Mouse (Mus musculus) forebrain, embryonic 10.5 days (tissue): ENCODE measurements around the gene Ldlrad3. TPM values are rescaled to one million over a fixed set of nuclear protein-coding genes. Genes with fewer than 3 reads are reported as not detected.

Experiments
- DNase-seq: peaks from one replicate; pipeline ENCODE4 v3.0.0-alpha.2; 2017; ENCODE audit warnings: low spot score; ENCODE audit errors: extremely low spot score
- H3K27ac ChIP-seq: fragments of 300-500 bp; sonication (generic); 2 replicates; pipeline ENCODE4 v1.5.1; 2016; ENCODE audit warnings: mild to moderate bottlenecking
- H3K27me3 ChIP-seq: fragments of 300-500 bp; sonication (generic); 2 replicates; pipeline ENCODE4 v1.6.1; 2016; ENCODE audit warnings: mild to moderate bottlenecking; ENCODE audit not compliant: poor library complexity, severe bottlenecking
- H3K36me3 ChIP-seq: fragments of 300-500 bp; sonication (generic); replicated peaks from 2 replicates; pipeline ENCODE4 v1.6.1; 2016; ENCODE audit warnings: mild to moderate bottlenecking, moderate library complexity
- H3K4me1 ChIP-seq: fragments of 300-500 bp; sonication (generic); 2 replicates; pipeline ENCODE4 v1.6.1; 2016
- H3K4me3 ChIP-seq: fragments of 300-500 bp; sonication (generic); 2 replicates; pipeline ENCODE4 v1.5.1; 2016; ENCODE audit warnings: mild to moderate bottlenecking, moderate library complexity
- H3K9me3 ChIP-seq: fragments of 300-500 bp; sonication (generic); 2 replicates; pipeline ENCODE4 v1.6.1; 2016; ENCODE audit warnings: mild to moderate bottlenecking, moderate library complexity
- WGBS: fragments of 180-500 bp; shearing (Covaris S2); methylation state at CpG from one replicate; pipeline ENCODE4 v1.1.7; 2016; 5-methylcytosine and 5-hydroxymethylcytosine counted together
- polyA plus RNA-seq: library from polyadenylated mRNA; unstranded; fragments of >200 nt; fragmentation: Nextera tagmentation; extraction: Ambion mirVana; gene quantifications from 2 replicates; pipeline ENCODE4 v1.2.1, GENCODE M21; 2016

Ldlrad3 gene
- polyA plus RNA-seq, 1 experiment from 2014 or later = 54.6 TPM

- 91% methylated on average over 6 of the region's 6 CpGs for WGBS
- peaks cover 24% of the 10 kb centered on the region for H3K4me1 ChIP-seq
- no peak overlapping the region for H3K27ac ChIP-seq
Observed at GRCm38 (mm10) chr2:102030152-102030551, 156.0 kb downstream of the Ldlrad3 start.

GRCm38 (mm10) chr2:102029682-102030081 is 156.5 kb downstream of the Ldlrad3 start:
- H3K4me3 ChIP-seq = no peak overlapping the region
- H3K36me3 ChIP-seq = peaks cover 6% of the 10 kb centered on the region
- H3K27me3 ChIP-seq = no peaks in the 10 kb centered on the region
- no peaks in the 10 kb centered on the region for H3K9me3 ChIP-seq
- DNase-seq = no peak
- no peak overlapping the region; the same call in 1 of the 2 replicates for H3K27ac ChIP-seq
- peaks cover 27% of the 10 kb centered on the region for H3K4me1 ChIP-seq
- WGBS = 86% methylated on average over 5 of the region's 5 CpGs

More at GRCm38 (mm10) chr2:102030152-102030551, 156.0 kb downstream of the Ldlrad3 start:
- DNase-seq = no peak
- Histone ChIP-seq H3K9me3 (no peaks in the 10 kb centered on the region), H3K4me3 (no peak overlapping the region), H3K36me3 (peaks cover 6% of the 10 kb centered on the region), H3K27me3 (no peaks in the 10 kb centered on the region)

GRCm38 (mm10) chr2:102027265-102027664 is 158.9 kb downstream of the Ldlrad3 start:
- no peak for DNase-seq
- no peaks in the 10 kb centered on the region for H3K27me3 ChIP-seq
- no peak overlapping the region for H3K4me3 ChIP-seq
- no peaks in the 10 kb centered on the region for H3K9me3 ChIP-seq
- peaks cover 6% of the 10 kb centered on the region for H3K36me3 ChIP-seq
- 88% methylated on average over 7 of the region's 7 CpGs for WGBS
- peaks cover 13% of the 10 kb centered on the region; the same call in 1 of the 2 replicates for H3K4me1 ChIP-seq
- H3K27ac ChIP-seq = 0 out of 2 replicates have a peak overlapping the region, but pooled peaks have one; percentile 15

- H3K27ac ChIP-seq = peak overlapping the region; percentile 48; the same call in 1 of the 2 replicates
- H3K4me1 ChIP-seq = peaks cover 22% of the 10 kb centered on the region
- H3K36me3 ChIP-seq = peaks cover 3% of the 10 kb centered on the region; the same call in 1 of the 2 replicates
- no peak overlapping the region for H3K4me3 ChIP-seq
- no peaks in the 10 kb centered on the region for H3K9me3 ChIP-seq
- H3K27me3 ChIP-seq = no peaks in the 10 kb centered on the region
- DNase-seq = no peak
- WGBS = 92% methylated on average over 9 of the region's 9 CpGs
Observed at GRCm38 (mm10) chr2:102026156-102026555, 160.0 kb downstream of the Ldlrad3 start.

DNA sequence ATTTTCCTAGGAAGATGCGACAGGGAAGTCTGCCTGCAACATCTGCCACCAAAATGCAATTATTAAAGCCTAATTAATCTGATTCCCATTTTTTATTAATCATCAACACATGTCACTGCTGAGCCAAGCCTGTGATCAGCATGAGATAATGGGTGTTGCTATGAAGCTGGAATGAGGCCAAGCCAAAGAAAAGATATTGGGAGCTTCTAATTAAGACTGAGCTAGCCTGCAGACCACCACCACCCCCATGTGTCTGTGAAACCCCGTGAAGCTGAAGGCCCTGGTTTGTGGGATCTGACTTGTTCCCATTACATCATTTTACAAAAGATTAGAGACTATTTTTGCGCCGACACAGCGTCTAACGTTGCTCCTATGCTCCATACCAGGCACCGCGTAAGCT is 161.7 kb downstream of the Ldlrad3 start:
- WGBS = 96% methylated on average over 8 of the region's 8 CpGs
- Histone ChIP-seq H3K27ac (peak overlapping the region; percentile 48; the same call in 1 of the 2 replicates), H3K27me3 (no peaks in the 10 kb centered on the region), H3K4me1 (peaks cover 27% of the 10 kb centered on the region), H3K4me3 (no peak overlapping the region), H3K9me3 (no peaks in the 10 kb centered on the region), H3K36me3 (peaks cover 3% of the 10 kb centered on the region; the same call in 1 of the 2 replicates)
- no peak for DNase-seq

GRCm38 (mm10) chr2:102021371-102022084 is 164.7 kb downstream of the Ldlrad3 start:
- peak overlapping the region; percentile 65; the same call in 1 of the 2 replicates for H3K27ac ChIP-seq
- H3K27me3 ChIP-seq = no peaks in the 10 kb centered on the region

DNA sequence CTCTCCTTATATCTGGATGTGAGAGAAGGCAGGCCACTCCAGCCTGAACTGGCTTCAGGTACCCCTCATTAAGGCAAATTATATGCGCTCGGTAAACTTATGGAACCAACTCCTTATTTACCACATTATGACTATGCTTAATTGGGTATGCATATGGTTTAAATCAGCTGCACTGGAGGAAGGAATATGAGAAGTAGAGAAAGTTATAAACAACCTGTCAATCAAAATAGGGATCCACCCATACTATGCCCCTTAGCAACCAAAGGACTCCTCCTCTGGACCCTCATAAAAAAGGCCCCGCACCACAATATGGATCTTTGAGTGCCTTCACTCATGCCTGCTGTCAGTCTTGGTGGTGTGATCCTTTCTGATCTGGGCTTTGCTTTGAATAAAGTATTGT is 165.6 kb downstream of the Ldlrad3 start:
- no peak overlapping the region for H3K4me3 ChIP-seq
- 0 out of 2 replicates have a peak overlapping the region, but pooled peaks have one; percentile 1 for H3K27ac ChIP-seq

More at GRCm38 (mm10) chr2:102021371-102022084, 164.7 kb downstream of the Ldlrad3 start:
- Histone ChIP-seq H3K4me3 (no peak overlapping the region), H3K4me1 (peaks cover 27% of the 10 kb centered on the region), H3K9me3 (no peaks in the 10 kb centered on the region), H3K36me3 (peaks cover 9% of the 10 kb centered on the region)
- 75% methylated on average over 11 of the region's 11 CpGs for WGBS
- DNase-seq = no peak

GRCm38 (mm10) chr2:102014538-102015113 is 171.6 kb downstream of the Ldlrad3 start:
- no peak for DNase-seq
- peaks cover 6% of the 10 kb centered on the region; the same call in 1 of the 2 replicates for H3K36me3 ChIP-seq
- no peaks in the 10 kb centered on the region for H3K9me3 ChIP-seq
- no peaks in the 10 kb centered on the region for H3K27me3 ChIP-seq
- no peak overlapping the region for H3K4me3 ChIP-seq
- peak overlapping the region; percentile 11; the same call in 1 of the 2 replicates for H3K27ac ChIP-seq
- WGBS = 96% methylated on average over 6 of the region's 6 CpGs
- H3K4me1 ChIP-seq = peaks cover 23% of the 10 kb centered on the region

More for the DNA sequence above, 165.6 kb downstream of the Ldlrad3 start:
- WGBS = 94% methylated on average over 3 of the region's 3 CpGs
- peaks cover 27% of the 10 kb centered on the region for H3K4me1 ChIP-seq
- peaks cover 6% of the 10 kb centered on the region; the same call in 1 of the 2 replicates for H3K36me3 ChIP-seq
- no peak for DNase-seq
- H3K27me3 ChIP-seq = no peaks in the 10 kb centered on the region
- no peaks in the 10 kb centered on the region for H3K9me3 ChIP-seq

- no peak overlapping the region for H3K27ac ChIP-seq
- no peak for DNase-seq
- WGBS = 77% methylated on average over 6 of the region's 6 CpGs
Observed at GRCm38 (mm10) chr2:102011311-102011975, 174.7 kb downstream of the Ldlrad3 start.

DNA sequence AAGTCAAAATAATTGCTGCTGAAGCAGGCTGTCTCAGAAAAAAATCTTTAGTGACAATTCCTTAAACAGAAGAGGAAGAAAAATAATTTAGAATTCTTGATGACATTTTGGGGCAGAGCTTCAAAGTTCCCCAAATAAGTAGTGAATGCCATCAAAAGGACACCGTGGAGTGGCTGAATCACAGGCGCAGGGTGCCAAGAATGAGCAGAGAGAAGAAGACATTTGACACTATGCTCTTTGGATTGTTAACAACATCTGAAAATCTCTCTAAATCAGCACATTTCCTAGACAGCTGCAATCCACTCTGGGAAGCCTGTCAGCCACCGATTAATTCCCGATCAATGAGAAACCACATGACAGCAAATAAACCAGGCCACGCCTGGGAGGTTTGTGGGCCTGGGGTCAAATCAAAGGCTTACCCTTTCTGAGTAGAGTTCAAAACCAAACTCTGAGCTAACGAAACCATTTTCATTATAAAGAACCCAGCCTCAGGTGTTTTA is 176.4 kb downstream of the Ldlrad3 start:
- no peaks in the 10 kb centered on the region for H3K9me3 ChIP-seq
- H3K36me3 ChIP-seq = no peaks in the 10 kb centered on the region
- H3K4me1 ChIP-seq = peaks cover 63% of the 10 kb centered on the region
- DNase-seq = no peak
- 0 out of 2 replicates have a peak overlapping the region, but pooled peaks have one; percentile 44 for H3K27ac ChIP-seq
- no peak overlapping the region for H3K4me3 ChIP-seq
- WGBS = 71% methylated on average over 6 of the region's 6 CpGs
- H3K27me3 ChIP-seq = no peaks in the 10 kb centered on the region

More at GRCm38 (mm10) chr2:102011311-102011975, 174.7 kb downstream of the Ldlrad3 start:
- Histone ChIP-seq H3K9me3 (no peaks in the 10 kb centered on the region), H3K4me3 (no peak overlapping the region), H3K27me3 (no peaks in the 10 kb centered on the region), H3K4me1 (peaks cover 54% of the 10 kb centered on the region), H3K36me3 (no peaks in the 10 kb centered on the region)

GRCm38 (mm10) chr2:102006143-102006542 is 180.0 kb downstream of the Ldlrad3 start:
- 21% methylated on average over 4 of the region's 4 CpGs for WGBS
- Histone ChIP-seq H3K4me3 (no peak overlapping the region), H3K27ac (peak overlapping the region; percentile 78), H3K36me3 (no peaks in the 10 kb centered on the region), H3K27me3 (no peaks in the 10 kb centered on the region), H3K9me3 (no peaks in the 10 kb centered on the region), H3K4me1 (peaks cover 84% of the 10 kb centered on the region)
- DNase-seq = peak; percentile 22

GRCm38 (mm10) chr2:102005377-102006007 is 180.7 kb downstream of the Ldlrad3 start:
- Histone ChIP-seq H3K27ac (peak overlapping the region; percentile 78), H3K4me1 (peaks cover 84% of the 10 kb centered on the region), H3K4me3 (no peak overlapping the region), H3K36me3 (no peaks in the 10 kb centered on the region), H3K27me3 (no peaks in the 10 kb centered on the region), H3K9me3 (no peaks in the 10 kb centered on the region)
- 54% methylated on average over 8 of the region's 8 CpGs for whole genome bisulfite sequencing
- DNase-seq = no peak
